Mouse (Mus musculus): Measurements from ENCODE around the gene Ncoa5.
A peak's percentile ranks its signal among the peaks of the same experiment; 100 is the strongest.

The Ncoa5 gene

DNA sequence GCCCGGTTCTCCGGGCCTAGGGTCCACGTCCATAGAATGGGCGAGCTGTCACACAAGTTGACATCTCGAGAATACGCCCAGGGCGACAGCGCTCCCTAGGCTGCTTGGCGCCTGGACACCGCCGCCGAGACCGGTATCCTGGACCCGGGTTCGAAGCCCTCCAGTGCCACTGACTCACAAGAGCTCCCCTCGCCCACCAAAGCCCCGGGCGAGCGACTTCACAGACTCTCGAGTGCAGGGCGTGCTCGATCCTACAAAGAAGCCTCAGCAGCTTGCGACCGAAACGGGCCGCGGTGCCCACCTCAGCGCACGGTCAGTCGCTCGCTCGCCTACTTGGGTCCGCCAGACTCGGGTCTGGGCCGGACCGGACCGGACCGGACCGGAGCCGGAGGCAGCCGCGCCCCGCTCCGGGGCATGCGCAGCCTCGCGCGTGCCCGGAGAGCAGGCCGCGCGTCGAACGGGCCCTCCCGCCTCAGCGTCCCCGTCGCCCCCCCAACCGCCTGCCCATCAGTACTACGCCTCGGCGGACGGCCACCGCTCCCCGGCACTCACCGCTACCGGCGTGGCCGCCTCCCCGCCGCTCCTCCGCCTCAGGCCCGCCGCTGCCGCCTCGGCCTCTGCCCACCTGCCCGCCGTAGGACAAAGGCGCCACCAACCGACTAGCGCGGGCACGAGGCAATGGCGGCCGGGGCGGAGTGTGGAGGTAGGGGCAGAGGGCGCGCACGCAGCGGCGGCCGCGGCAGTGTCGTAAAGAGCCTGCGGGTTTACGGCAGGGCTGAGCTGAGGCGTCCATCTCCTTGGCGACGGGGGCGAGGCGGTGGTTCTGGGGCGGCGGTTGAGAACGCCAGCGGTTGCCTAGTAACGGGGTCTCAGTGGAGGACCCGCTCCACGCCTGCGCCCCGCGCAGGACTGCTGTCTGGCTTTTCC, at the start of gene Ncoa5:
Gene Ncoa5 (minus strand): TSS at position 737 of the 927 bp plus-strand sequence.
- peak; percentile 97 to 98 for DNase-seq

DNA sequence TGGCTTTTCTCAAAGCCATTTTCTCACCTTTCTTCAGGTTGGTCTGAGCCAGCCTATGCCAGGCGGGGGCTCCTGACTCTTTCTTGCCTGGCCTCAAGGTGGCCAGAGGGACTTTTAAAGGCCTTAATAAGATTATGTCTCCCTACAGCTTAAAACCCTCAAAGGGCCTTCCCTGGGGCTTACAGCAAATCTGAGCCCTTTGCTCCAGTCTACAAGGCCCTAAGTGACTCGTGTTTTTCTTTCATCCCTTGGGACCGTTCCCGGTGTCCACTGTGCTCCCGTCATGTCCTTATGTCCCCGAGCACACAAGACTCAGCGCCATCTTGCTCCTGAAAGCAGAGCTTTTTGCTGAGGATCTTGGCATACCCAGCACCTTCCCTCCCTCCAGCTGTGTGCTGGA, 46.6 kb upstream of the Ncoa5 start:
- no peak for DNase-seq

DNA sequence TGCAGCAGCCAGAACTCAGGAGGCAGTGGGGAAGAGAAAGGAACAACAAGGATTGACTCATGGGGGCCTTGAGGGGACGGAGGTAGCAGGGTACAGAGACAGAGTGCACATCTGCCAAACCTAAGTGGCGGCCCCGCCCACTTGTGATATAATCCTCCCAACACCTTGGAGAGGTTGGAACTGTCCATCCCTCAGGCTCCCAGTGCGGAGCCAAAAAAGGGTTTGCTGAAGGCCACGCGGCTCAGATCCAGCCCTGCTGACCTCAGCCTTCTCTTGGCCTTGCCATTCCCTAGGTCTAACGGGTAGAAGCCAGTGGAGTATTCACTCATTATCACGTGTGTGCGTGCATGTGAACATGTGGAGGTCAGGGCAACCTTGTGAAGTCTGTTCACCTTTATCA, 46.0 kb upstream of the Ncoa5 start:
- DNase-seq = no peak

GRCm38 (mm10) chr2:165078605-165079004, 43.9 kb upstream of the Ncoa5 start:
- no peak for DNase-seq

DNA sequence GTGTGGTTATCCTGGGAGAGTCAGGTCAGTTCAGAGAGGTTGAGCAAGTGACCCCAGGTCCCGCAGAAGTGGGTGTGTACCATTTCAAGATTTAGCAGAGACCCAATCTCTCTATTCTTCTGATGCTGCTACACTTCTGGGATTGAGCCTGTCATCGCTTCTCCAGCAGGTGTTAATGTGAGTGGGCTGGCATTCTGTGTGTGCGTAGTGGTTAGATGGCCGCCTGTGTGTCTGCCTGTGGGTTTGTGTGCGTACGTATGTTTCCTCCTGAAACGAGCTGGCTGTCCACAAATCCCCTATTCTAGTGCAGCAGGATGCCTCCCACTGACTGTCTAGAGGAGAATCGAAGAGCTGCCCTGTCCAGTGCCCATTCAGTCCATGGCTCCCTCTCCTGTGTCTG, 43.4 kb upstream of the Ncoa5 start:
- no peak for DNase-seq

GRCm38 (mm10) chr2:165077055-165077454, 42.4 kb upstream of the Ncoa5 start:
- no peak for DNase-seq

GRCm38 (mm10) chr2:165074937-165075336, 40.3 kb upstream of the Ncoa5 start:
- peak; percentile 20 to 29 for DNase-seq

GRCm38 (mm10) chr2:165074081-165074884, 39.6 kb upstream of the Ncoa5 start:
- DNase-seq = no peak

DNA sequence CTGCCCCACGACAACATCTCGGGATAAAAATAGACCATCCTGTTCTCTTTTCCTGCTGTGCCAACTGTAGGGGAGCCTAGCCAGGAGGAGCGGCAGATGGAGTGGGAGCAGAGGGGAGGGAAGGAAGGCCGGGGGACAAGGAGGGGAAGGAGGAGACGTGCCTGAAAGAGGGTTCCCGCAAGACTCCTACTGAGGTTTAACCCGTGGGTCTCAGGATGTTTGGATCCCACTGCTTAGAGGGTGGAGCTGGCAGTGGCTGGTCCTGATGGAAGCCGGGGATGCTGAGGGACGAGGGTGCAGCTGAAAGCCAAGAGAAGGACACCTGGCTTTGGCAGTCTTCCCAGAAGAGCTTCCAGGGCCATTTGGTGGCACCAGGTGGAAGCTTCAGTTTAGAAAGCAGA, 38.7 kb upstream of the Ncoa5 start:
- no peak for DNase-seq

DNA sequence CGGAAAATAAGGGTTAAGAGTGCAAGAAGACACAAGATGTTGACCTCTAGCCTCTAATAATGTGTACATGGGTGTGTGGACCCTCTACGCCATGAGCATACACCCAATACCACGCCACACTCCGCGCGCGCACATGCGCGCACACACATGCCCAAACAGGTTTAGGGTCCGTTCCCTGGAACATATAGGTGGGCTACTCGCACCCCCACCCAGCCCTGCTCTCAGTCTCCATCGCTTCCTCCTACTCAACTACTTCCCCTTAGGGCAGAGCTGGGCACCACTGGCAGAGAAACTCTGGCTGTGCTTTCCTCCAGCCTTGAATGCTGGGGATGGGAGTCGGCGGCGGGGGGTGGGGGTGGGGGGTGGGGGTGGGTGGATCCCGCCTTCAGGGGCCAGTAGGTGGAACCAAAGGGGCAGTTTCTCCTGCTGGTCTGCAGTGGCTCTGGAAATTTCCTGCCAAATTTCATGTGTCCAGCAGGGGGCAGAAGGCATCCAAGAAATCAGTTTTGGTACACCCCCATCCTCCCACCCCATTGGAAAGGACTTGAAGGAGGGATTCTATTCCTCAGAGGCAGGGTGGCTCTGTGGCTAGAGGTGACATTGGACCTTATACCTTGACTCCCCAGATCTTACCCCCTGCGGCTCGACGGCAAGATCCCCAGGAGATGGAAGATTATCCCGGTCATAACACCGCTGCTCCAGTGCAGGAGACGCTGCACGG, 35.6 kb upstream of the Ncoa5 start:
- DNase-seq = peak in 1 of 2 experiments; percentile 19

GRCm38 (mm10) chr2:165068806-165069205, 34.1 kb upstream of the Ncoa5 start:
- DNase-seq = no peak

GRCm38 (mm10) chr2:165064489-165064888, 29.8 kb upstream of the Ncoa5 start:
- DNase-seq = no peak

GRCm38 (mm10) chr2:165061638-165062433, 27.2 kb upstream of the Ncoa5 start:
- DNase-seq = no peak

DNA sequence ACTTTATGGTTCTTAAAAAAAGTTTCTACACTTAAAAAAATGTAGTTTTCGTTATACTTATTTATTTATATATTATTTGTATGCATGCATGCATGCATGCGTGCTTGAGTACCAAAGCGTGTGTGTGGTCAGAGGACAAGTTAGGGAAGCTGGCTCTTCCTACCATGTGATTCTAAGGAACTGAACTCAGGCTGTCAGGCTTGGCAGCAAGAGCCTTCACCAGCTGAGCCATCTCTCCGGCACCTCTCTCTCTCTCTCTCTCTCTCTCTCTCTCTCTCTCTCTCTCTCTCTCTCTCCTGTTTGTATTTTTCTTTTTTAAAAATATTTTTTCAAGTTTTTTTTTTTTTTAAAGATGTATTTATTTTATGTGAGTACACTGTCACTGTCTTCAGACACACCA, 25.3 kb upstream of the Ncoa5 start:
- DNase-seq = no peak

DNA sequence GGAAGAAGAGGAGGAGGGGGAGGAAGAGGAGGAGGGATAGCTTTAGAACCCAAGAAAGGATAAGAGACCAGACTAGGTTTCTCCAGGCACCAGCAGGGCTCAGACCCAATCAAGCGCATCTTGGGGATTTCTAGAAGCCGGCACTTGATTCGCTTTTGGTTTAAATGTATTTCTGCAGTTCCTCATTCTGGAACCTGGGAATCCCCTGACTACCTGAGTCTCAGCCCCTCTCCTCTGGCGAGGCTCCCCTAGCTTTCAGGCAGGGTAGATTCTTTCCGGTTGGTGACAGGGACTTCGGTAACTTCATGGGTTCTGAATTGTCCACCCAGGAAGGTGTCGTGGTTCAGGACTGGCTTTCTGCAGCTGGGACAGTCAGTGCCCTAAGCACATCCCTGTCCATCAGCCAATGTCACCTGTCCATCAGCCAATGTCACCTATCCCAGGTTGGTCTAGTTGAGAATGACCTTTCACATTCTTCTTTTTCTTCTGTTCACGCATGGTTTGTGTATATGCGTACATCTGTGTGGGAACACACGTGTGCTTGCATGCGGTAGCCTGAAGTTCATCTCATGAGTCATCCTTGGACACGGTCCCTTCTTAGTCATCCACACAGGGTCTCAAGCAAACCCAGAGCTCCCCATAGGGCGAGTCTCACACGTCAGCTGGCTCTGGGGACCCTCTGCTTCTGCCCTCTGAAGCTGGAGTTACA, 21.9 kb upstream of the Ncoa5 start:
- DNase-seq = no peak

GRCm38 (mm10) chr2:165055905-165056304, 21.2 kb upstream of the Ncoa5 start:
- no peak for DNase-seq

- DNase-seq = peak; percentile 17 to 25
Measured at GRCm38 (mm10) chr2:165054888-165055852, 20.5 kb upstream of the Ncoa5 start, which contains the start of gene Cd40. Cd40 (plus strand) TSS chr2:165055627.

- DNase-seq = no peak
Measured at GRCm38 (mm10) chr2:165051566-165051965, 16.9 kb upstream of the Ncoa5 start.

- DNase-seq = no peak
Measured at GRCm38 (mm10) chr2:165050826-165051548, 16.3 kb upstream of the Ncoa5 start.

GRCm38 (mm10) chr2:165049044-165049443, 14.4 kb upstream of the Ncoa5 start:
- no peak for DNase-seq
